Mouse (Mus musculus): ENCODE results near the gene Masp1.

The Masp1 gene

GRCm38 (mm10) chr16:23428647-23429319, 91.8 kb downstream of the Masp1 start, which contains the start of gene Rtp1:
TSS of gene Rtp1 (plus strand) at chr16:23429133.
- in situ Hi-C loops (cut with MboI; ENCODE audit: low pct_unique_long_range_greater_than_20kb in 1 of 2, low sequenced_read_pairs in 2 of 2, unreplicated experiment in 1 of 2): no loop called here

GRCm38 (mm10) chr16:23427701-23428100, 92.9 kb downstream of the Masp1 start:
- in situ Hi-C loops (cut with MboI; ENCODE audit: low pct_unique_long_range_greater_than_20kb in 1 of 2, low sequenced_read_pairs in 2 of 2, unreplicated experiment in 1 of 2): no loop called here

- in situ Hi-C loops (cut with MboI; ENCODE audit: low pct_unique_long_range_greater_than_20kb in 1 of 2, low sequenced_read_pairs in 2 of 2, unreplicated experiment in 1 of 2): no loop called here
Observed at GRCm38 (mm10) chr16:23423825-23424224, 96.8 kb downstream of the Masp1 start.

- in situ Hi-C loops (cut with MboI; ENCODE audit: low pct_unique_long_range_greater_than_20kb in 1 of 2, low sequenced_read_pairs in 2 of 2, unreplicated experiment in 1 of 2): no loop called here
Observed at GRCm38 (mm10) chr16:23419565-23420085, 101.0 kb downstream of the Masp1 start.

- in situ Hi-C loops (cut with MboI; ENCODE audit: low pct_unique_long_range_greater_than_20kb in 1 of 2, low sequenced_read_pairs in 2 of 2, unreplicated experiment in 1 of 2): no loop called here
Observed at GRCm38 (mm10) chr16:23417456-23418240, 103.0 kb downstream of the Masp1 start.

GRCm38 (mm10) chr16:23416657-23417293, 103.8 kb downstream of the Masp1 start:
- in situ Hi-C loops (cut with MboI; ENCODE audit: low pct_unique_long_range_greater_than_20kb in 1 of 2, low sequenced_read_pairs in 2 of 2, unreplicated experiment in 1 of 2): no loop called here

- in situ Hi-C loops (cut with MboI; ENCODE audit: low pct_unique_long_range_greater_than_20kb in 1 of 2, low sequenced_read_pairs in 2 of 2, unreplicated experiment in 1 of 2): no loop called here
Observed at GRCm38 (mm10) chr16:23416261-23416656, 104.4 kb downstream of the Masp1 start.

GRCm38 (mm10) chr16:23412930-23413329, 107.7 kb downstream of the Masp1 start:
- in situ Hi-C loops (cut with MboI; ENCODE audit: low pct_unique_long_range_greater_than_20kb in 1 of 2, low sequenced_read_pairs in 2 of 2, unreplicated experiment in 1 of 2): no loop called here

- in situ Hi-C loops (cut with MboI; ENCODE audit: low pct_unique_long_range_greater_than_20kb in 1 of 2, low sequenced_read_pairs in 2 of 2, unreplicated experiment in 1 of 2): no loop called here
Observed at GRCm38 (mm10) chr16:23403008-23403755, 117.4 kb downstream of the Masp1 start.

- in situ Hi-C loops (cut with MboI; ENCODE audit: low pct_unique_long_range_greater_than_20kb in 1 of 2, low sequenced_read_pairs in 2 of 2, unreplicated experiment in 1 of 2): no loop called here
Observed at GRCm38 (mm10) chr16:23401959-23402358, 118.7 kb downstream of the Masp1 start.

GRCm38 (mm10) chr16:23401463-23401862, 119.2 kb downstream of the Masp1 start:
- in situ Hi-C loops (cut with MboI; ENCODE audit: low pct_unique_long_range_greater_than_20kb in 1 of 2, low sequenced_read_pairs in 2 of 2, unreplicated experiment in 1 of 2): no loop called here

All from mouse embryonic stem cell (cell line).